Mouse (Mus musculus) forebrain, embryonic 11.5 days (tissue): ENCODE measurements at regions not wholly inside any gene's neighbourhood (a gene's known extent, or its start where the extent isn't known, plus 50 kb on each side); places are given as distances from the start of the nearest gene placed in this dataset.
A peak's percentile ranks its signal among the peaks of the same experiment; 100 is the strongest.

Experiments
- ATAC-seq: fragments of 200-750 bp; cut with Nextera tagmentation; replicated peaks from 2 replicates; pipeline ENCODE4 v1.8.0; 2017; ENCODE audit warnings: moderate TSS enrichment; ENCODE audit not compliant: low FRiP score
- DNase-seq: peaks from one replicate; pipeline ENCODE4 v3.0.0-alpha.2; 2017; ENCODE audit warnings: low spot score
- H3K27ac ChIP-seq: fragments of 300-500 bp; sonication (generic); 2 replicates; pipeline ENCODE4 v1.5.1; 2014; ENCODE audit warnings: low read depth, low read length
- H3K27me3 ChIP-seq: fragments of 300-500 bp; sonication (generic); 2 replicates; pipeline ENCODE4 v1.6.1; 2014; ENCODE audit warnings: mild to moderate bottlenecking, low read length, mixed read lengths; ENCODE audit not compliant: control insufficient read depth, insufficient read depth
- H3K36me3 ChIP-seq: fragments of 300-500 bp; sonication (generic); 2 replicates; pipeline ENCODE4 v1.6.1; 2014; ENCODE audit warnings: mild to moderate bottlenecking, low read length, moderate library complexity, mixed read lengths; ENCODE audit not compliant: control insufficient read depth, insufficient read depth
- H3K4me1 ChIP-seq: fragments of 300-500 bp; sonication (generic); replicated peaks from 2 replicates; pipeline ENCODE4 v1.6.1; 2014; ENCODE audit warnings: low read length, mixed read lengths; ENCODE audit not compliant: control insufficient read depth, insufficient read depth
- H3K4me2 ChIP-seq: fragments of 300-500 bp; sonication (generic); 2 replicates; pipeline ENCODE4 v1.6.1; 2014; ENCODE audit warnings: low read depth, mild to moderate bottlenecking, low read length, moderate library complexity, mixed read lengths; ENCODE audit not compliant: severe bottlenecking
- H3K4me3 ChIP-seq: fragments of 300-500 bp; sonication (generic); 2 replicates; pipeline ENCODE4 v1.5.1; 2014; ENCODE audit warnings: low read depth, low read length
- H3K9ac ChIP-seq: fragments of 300-500 bp; sonication (generic); 2 replicates; pipeline ENCODE4 v1.6.1; 2014; ENCODE audit warnings: low read length
- H3K9me3 ChIP-seq: fragments of 300-500 bp; sonication (generic); 2 replicates; pipeline ENCODE4 v1.6.1; 2016; ENCODE audit warnings: low read length, mixed read lengths; ENCODE audit not compliant: control insufficient read depth
- WGBS: fragments of 180-500 bp; shearing (Covaris S2); extraction: QIAGEN DNeasy Blood & Tissue Kit; methylation state at CpG from one replicate; pipeline ENCODE4 v1.1.7; 2014; 5-methylcytosine and 5-hydroxymethylcytosine counted together

DNA sequence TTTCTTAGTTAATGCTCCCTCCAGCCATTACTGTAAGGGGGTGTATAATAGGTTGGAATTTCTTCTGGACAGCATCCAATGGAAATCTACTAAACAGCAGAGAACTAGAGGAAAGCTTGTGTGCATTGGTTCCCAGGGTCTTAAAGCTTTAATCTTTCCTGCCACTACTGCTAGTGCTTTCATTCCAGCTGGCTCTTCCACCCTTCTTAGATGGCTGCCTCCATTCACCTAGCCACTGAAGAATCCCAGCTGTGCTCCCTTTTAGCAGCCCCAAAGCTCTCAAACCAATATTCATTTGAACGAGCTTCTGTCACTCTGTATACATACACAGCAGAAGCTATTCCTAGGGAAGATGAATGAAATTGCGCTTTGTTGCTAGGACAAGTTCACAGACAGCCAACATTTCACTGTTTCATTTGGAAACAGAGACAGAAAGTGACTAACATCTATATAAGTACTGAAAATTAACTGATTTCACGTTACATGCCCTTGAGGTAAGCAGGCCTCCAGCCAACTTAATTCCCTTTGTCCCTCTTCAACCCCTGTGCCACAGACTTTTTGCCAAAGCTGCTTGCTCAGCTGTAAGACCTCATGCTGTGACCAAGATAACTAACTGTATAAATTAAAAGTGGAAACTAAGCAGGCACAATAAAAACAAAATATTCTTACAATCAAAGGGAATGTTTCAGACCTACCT is 388.3 kb downstream of the Gm1140 start:
- Histone ChIP-seq H3K4me1 (no peaks in the 10 kb centered on the region), H3K36me3 (no peaks in the 10 kb centered on the region), H3K4me3 (no peak overlapping the region), H3K4me2 (no peak overlapping the region), H3K27me3 (no peaks in the 10 kb centered on the region), H3K9ac (no peak overlapping the region), H3K9me3 (no peaks in the 10 kb centered on the region), H3K27ac (no peak overlapping the region)
- 50% methylated on average over 3 of the region's 3 CpGs for WGBS
- ATAC-seq = peak; percentile 71; the same call in 1 of the 2 replicates
- DNase-seq = no peak

GRCm38 (mm10) chrX:67283908-67284307 is 409.5 kb downstream of the Gm1140 start:
- no peak for DNase-seq
- ATAC-seq = 0 out of 2 replicates have a peak, but pooled peaks have one; percentile 67
- H3K36me3 ChIP-seq = no peaks in the 10 kb centered on the region
- no peaks in the 10 kb centered on the region for H3K27me3 ChIP-seq
- no peak overlapping the region for H3K9ac ChIP-seq
- no peak overlapping the region for H3K4me2 ChIP-seq
- H3K9me3 ChIP-seq = no peaks in the 10 kb centered on the region
- H3K27ac ChIP-seq = no peak overlapping the region
- H3K4me1 ChIP-seq = no peaks in the 10 kb centered on the region
- no peak overlapping the region for H3K4me3 ChIP-seq

- Histone ChIP-seq H3K27me3 (no peaks in the 10 kb centered on the region), H3K4me3 (no peak overlapping the region), H3K36me3 (no peaks in the 10 kb centered on the region), H3K9ac (no peak overlapping the region), H3K9me3 (no peaks in the 10 kb centered on the region), H3K27ac (no peak overlapping the region), H3K4me1 (no peaks in the 10 kb centered on the region), H3K4me2 (no peak overlapping the region)
- ATAC-seq (peak; percentile 53; the same call in 1 of the 2 replicates), DNase-seq (no peak)
- WGBS = 37% methylated on average over 2 of the region's 2 CpGs
These were observed 409.9 kb downstream of the Gm1140 start for GRCm38 (mm10) chrX:67283460-67283859.

- Histone ChIP-seq H3K27me3 (no peaks in the 10 kb centered on the region), H3K27ac (no peak overlapping the region), H3K9me3 (no peaks in the 10 kb centered on the region), H3K36me3 (no peaks in the 10 kb centered on the region), H3K4me3 (no peak overlapping the region), H3K4me1 (no peaks in the 10 kb centered on the region), H3K9ac (no peak overlapping the region), H3K4me2 (no peak overlapping the region)
- WGBS = 10% methylated on average over 1 of the region's 1 CpGs
- ATAC-seq = peak; percentile 67
- no peak for DNase-seq
These were observed 410.4 kb downstream of the Gm1140 start for GRCm38 (mm10) chrX:67282951-67283350.

DNA sequence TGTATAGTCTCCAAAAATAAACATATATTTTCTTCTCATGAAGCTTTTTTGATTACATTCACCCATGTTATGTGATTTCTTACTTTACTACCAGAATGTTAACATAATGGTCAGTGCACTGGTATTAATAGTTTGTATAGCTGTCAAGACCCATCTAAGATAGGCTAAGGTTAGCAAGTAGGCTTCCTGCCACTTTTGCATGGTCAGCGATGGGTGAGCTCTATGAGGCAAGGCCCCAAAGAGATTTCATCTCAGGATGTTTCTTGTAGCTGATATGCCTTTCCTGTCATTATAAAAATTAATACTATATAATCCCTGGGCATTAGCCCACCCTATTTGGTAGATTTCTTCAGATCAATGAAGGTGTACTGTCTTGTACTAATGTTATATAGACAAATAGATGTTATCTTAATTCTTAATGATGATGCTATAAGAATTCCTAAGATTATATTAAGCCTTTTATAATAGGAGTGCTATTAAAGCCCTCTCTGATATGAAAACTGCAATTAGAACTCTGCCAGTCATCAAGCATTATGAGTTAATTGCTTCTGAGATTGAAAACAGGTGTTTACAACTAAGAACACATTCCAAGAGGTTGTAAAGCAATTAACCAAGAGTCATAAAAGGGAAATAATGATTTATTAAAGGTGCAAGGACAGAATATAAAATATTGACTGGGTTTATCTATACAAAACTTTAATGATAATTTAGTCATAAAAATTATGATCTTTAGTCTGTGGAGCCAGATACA is 454.6 kb downstream of the Gm1140 start:
- Histone ChIP-seq H3K27me3 (no peaks in the 10 kb centered on the region), H3K9ac (no peak overlapping the region), H3K4me1 (no peaks in the 10 kb centered on the region), H3K4me3 (no peak overlapping the region), H3K4me2 (no peak overlapping the region), H3K9me3 (no peaks in the 10 kb centered on the region), H3K36me3 (no peaks in the 10 kb centered on the region), H3K27ac (no peak overlapping the region)
- ATAC-seq (no peak), DNase-seq (no peak)
- 80% methylated on average over 1 of the region's 1 CpGs for WGBS

- no peaks in the 10 kb centered on the region for H3K4me1 ChIP-seq
- WGBS = 72% methylated on average over 1 of the region's 1 CpGs
- no peak overlapping the region for H3K4me2 ChIP-seq
- no peaks in the 10 kb centered on the region for H3K9me3 ChIP-seq
- no peak overlapping the region for H3K27ac ChIP-seq
- H3K9ac ChIP-seq = no peak overlapping the region
- H3K36me3 ChIP-seq = no peaks in the 10 kb centered on the region
- no peaks in the 10 kb centered on the region for H3K27me3 ChIP-seq
- no peak for DNase-seq
- no peak overlapping the region for H3K4me3 ChIP-seq
- no peak for ATAC-seq
These were observed 483.1 kb downstream of the Gm1140 start for GRCm38 (mm10) chrX:67210236-67210635.
